Mouse (Mus musculus): ENCODE measurements around the gene Nr2c2ap. TPM values are rescaled to one million over a fixed set of nuclear protein-coding genes. Genes with fewer than 3 reads are reported as not detected.

The Nr2c2ap gene
- polyA plus RNA-seq, 1 experiment from 2014 or later: 30.4 TPM

DNA sequence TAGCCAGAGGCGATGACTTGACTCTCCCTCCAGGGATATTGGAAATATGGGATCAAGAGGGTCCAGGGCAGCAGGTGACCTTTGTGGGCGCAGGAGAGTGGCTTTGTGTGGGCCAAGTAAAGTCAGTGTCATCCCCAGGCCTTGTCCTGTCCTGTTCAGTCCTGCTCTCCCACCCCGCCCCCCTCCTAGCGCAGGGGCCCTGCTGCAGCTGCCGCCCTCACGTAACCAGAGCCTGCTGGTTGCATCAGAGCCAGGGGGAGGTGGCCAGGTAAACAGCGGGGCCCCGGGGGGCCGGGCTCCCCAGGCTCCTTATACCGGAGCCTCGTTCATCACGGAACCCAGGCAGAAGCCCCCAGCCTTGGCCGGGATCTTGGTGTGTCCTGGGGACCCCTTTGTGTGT is 19.0 kb downstream of the Nr2c2ap start:
- H3K4me2 ChIP-seq (replicated peaks): no peak overlapping the region
- H3K27me3 ChIP-seq: peaks cover 7% of the 10 kb centered on the region; the same call in 1 of the 2 replicates
- peaks cover 8% of the 10 kb centered on the region; the same call in 1 of the 2 replicates for H3K4me1 ChIP-seq (replicated peaks)
- H3K36me3 ChIP-seq: peaks cover 21% of the 10 kb centered on the region
- H3K27ac ChIP-seq: no peak overlapping the region
- H3K4me3 ChIP-seq (replicated peaks): no peak overlapping the region
- no peaks in the 10 kb centered on the region for H3K9me3 ChIP-seq
- 19% methylated on average over 13 of the region's 13 CpGs for WGBS
- H3K9ac ChIP-seq (replicated peaks): no peak overlapping the region; the same call in 1 of the 2 replicates
- ATAC-seq: no peak

DNA sequence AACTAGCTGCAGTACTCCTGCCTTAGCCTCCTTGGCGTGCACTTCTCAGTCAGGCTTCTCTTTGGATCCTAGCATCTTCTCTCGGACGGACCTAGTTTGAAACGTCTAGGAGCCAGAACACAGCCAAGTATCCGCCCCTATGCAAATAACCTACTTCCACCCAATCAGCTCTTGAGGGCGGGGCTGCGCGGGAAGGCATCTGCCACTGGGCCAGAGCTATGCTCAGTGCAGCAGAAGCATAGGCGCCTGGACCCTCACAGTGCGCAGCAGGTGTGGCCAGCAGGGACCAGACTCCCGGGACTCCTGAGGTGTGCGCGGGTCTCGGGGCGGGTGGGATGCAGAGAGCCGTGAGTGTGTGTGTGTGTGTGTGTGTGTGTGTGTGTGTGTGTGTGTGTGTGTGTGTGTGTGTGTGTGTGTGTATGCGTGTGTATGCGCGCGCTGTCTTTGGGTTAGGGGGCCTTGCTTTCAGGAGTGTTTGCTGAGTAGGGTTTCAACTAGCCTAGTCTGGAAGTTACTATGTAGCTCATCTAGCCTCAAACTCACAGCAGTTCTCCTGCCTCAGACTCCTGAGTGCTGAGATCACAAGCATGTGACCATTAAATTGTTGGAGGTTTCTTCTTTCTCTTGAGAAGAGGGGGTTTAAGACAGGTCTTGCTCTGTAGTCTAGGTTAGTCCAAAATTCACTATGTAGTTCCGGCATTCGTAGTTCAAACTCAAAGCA is 21.6 kb downstream of the Nr2c2ap start:
- ATAC-seq: peak; percentile 93
- Histone ChIP-seq H3K4me2 (replicated peaks) (peak overlapping the region; percentile 32), H3K36me3 (no peaks in the 10 kb centered on the region), H3K9me3 (no peaks in the 10 kb centered on the region), H3K27ac (no peak overlapping the region), H3K9ac (replicated peaks) (0 out of 2 replicates have a peak overlapping the region, but pooled peaks have one; percentile 4), H3K4me1 (replicated peaks) (peaks cover 8% of the 10 kb centered on the region; the same call in 1 of the 2 replicates), H3K27me3 (peaks cover 12% of the 10 kb centered on the region; the same call in 1 of the 2 replicates), H3K4me3 (replicated peaks) (no peak overlapping the region)
- WGBS: 20% methylated on average over 22 of the region's 22 CpGs

DNA sequence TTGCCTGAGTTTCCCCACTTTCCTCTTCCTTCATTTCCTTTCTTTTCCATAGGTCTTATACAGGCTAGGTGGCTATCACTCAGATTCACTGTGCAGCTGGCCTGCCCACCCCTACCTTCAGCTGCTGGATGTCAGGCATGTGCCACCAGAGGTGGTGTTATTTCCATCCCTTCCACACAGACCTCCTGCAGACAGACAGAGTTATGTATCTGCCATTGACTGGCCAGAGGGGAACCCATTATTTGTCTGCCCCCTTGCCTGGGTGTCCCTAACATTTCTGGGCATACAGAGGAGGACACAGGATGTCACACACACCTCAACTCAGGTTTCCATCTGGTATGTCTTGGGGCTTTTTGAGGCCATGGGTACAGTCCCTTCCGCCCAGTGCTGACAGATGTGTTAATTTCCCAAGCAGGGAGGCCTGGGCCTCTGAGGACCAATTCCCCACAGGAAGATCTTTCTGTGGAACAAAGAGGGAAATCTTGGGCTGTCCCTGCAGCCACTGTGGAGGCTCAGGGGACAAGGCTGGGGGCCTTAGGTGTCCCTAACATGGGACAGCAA is 26.2 kb downstream of the Nr2c2ap start:
- no peak for ATAC-seq
- no peak overlapping the region for H3K4me3 ChIP-seq (replicated peaks)
- WGBS: 92% methylated on average over 1 of the region's 1 CpGs

DNA sequence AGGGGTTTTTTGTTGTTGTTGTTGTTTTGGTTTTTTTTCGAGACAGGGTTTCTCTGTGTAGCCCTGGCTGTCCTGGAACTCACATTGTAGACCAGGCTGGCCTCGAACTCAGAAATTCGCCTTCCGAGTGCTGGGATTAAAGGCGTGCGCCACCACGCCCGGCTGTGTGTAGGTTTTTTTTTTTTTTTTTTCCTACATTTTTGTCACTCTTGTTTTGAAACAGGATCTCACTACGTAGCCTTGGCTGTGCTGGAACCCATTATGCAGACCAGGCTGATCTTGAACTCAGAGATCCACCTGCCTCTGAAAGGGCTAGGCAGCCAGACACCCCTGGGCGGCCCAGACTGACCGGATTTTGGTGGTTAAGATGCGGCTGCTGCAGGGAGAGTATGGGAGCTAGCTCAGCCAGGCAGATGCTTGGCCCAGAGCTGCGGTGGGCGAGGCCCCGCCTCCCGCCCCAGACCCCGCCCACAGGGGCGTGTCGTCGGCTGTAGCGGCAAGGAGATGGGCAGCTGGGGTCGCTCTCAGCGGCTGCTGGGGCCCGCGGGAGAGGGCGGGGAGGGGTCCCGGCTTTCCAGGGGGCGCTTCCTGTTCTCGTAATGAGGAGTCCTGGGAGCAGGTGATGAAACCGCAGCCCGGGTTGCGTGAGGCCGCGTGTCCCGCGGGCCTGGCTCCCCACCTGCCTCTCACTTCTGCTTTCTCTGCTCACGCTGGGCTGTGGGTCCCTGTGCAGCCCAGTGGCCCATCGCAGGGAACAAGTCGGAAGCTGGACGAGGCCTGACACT is 27.1 kb downstream of the Nr2c2ap start:
- peak overlapping the region; percentile 69 for H3K9ac ChIP-seq (replicated peaks)
- H3K4me2 ChIP-seq (replicated peaks): peak overlapping the region; percentile 72
- H3K27ac ChIP-seq: peak overlapping the region; percentile 39; the same call in 1 of the 2 replicates
- peak; percentile 95 for ATAC-seq
- 14% methylated on average over 39 of the region's 40 CpGs for WGBS
- peaks cover 8% of the 10 kb centered on the region; the same call in 1 of the 2 replicates for H3K27me3 ChIP-seq
- H3K36me3 ChIP-seq: no peaks in the 10 kb centered on the region
- peaks cover 5% of the 10 kb centered on the region for H3K4me1 ChIP-seq (replicated peaks)
- no peaks in the 10 kb centered on the region for H3K9me3 ChIP-seq
- peak overlapping the region; percentile 51 for H3K4me3 ChIP-seq (replicated peaks)

More for the DNA sequence above, 26.2 kb downstream of the Nr2c2ap start:
- Histone ChIP-seq H3K9ac (replicated peaks) (no peak overlapping the region), H3K27ac (no peak overlapping the region), H3K9me3 (no peaks in the 10 kb centered on the region), H3K27me3 (peaks cover 11% of the 10 kb centered on the region; the same call in 1 of the 2 replicates), H3K36me3 (no peaks in the 10 kb centered on the region), H3K4me2 (replicated peaks) (no peak overlapping the region), H3K4me1 (replicated peaks) (peaks cover 9% of the 10 kb centered on the region)

DNA sequence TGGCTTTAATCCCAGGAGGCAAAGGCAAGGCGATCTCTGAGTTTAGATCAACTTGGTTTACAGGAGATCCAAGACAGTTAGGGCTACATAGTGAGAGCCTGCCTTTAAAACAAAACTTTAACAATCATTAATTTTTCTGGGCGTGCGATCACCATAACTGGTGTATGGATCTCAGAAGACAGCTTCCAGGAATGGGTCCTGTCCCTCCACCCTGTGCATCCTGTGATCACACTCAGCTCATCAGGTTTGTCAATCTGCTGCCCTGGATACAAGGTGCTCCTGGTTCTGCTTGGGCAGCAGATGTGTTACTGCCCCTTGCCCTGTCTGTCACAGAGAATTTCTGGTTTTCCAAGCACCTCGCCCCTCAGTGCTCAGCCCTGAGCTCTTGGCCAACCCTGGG is 28.1 kb downstream of the Nr2c2ap start:
- no peak overlapping the region for H3K9ac ChIP-seq (replicated peaks)
- H3K27me3 ChIP-seq: peaks cover 10% of the 10 kb centered on the region; the same call in 1 of the 2 replicates
- H3K9me3 ChIP-seq: no peaks in the 10 kb centered on the region
- peaks cover 5% of the 10 kb centered on the region for H3K4me1 ChIP-seq (replicated peaks)
- H3K4me3 ChIP-seq (replicated peaks): no peak overlapping the region
- no peak for ATAC-seq
- peak overlapping the region; percentile 72; the same call in 1 of the 2 replicates for H3K4me2 ChIP-seq (replicated peaks)
- H3K36me3 ChIP-seq: no peaks in the 10 kb centered on the region
- H3K27ac ChIP-seq: no peak overlapping the region
- 92% methylated on average over 4 of the region's 4 CpGs for WGBS

DNA sequence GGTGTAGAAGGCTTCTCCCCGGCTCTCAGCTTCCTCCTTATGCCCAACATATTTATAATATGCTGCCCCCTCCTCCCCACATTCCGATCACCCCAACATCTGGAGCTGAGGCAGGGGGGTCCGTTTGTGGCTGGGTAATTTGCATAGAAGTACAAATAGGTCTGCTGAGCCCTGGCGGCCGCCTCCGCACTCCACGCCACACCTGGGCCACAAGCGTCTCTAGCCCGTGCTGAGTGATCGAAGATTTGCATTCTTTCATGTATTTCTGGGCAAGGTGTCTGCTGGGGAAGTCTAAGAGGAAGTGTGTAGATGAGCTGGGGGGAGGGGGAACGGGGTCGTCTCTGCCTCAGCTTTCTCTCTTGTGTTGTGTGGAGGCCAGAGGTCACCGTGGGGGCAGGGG is 28.9 kb downstream of the Nr2c2ap start:
- no peak for ATAC-seq
- Histone ChIP-seq H3K4me1 (replicated peaks) (peaks cover 5% of the 10 kb centered on the region), H3K27ac (no peak overlapping the region), H3K9me3 (no peaks in the 10 kb centered on the region), H3K4me2 (replicated peaks) (no peak overlapping the region), H3K9ac (replicated peaks) (no peak overlapping the region), H3K27me3 (peaks cover 14% of the 10 kb centered on the region), H3K36me3 (no peaks in the 10 kb centered on the region), H3K4me3 (replicated peaks) (no peak overlapping the region)
- 66% methylated on average over 13 of the region's 13 CpGs for WGBS

DNA sequence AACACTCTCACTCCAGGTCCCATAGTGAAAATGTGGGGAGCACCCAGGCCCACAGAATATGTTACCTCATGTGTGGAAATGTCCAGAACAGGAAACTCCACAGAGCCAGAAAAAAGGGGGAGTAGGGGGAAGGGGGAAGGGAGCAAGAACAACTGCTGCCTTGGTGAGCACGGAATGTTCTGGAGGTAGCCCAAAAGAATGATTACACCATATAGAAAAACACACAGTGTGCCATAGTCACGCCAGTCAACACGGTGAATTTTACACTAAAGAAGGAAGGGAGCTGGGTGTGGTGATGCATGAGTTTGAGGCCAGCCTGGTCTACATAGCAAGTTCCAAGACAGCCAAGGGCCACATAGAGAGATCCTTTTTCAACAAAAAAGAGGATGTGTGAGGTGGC is 32.2 kb downstream of the Nr2c2ap start:
- ATAC-seq: no peak
- Histone ChIP-seq H3K27ac (no peak overlapping the region), H3K36me3 (no peaks in the 10 kb centered on the region), H3K4me1 (replicated peaks) (peaks cover 10% of the 10 kb centered on the region), H3K9ac (replicated peaks) (no peak overlapping the region), H3K4me2 (replicated peaks) (no peak overlapping the region), H3K4me3 (replicated peaks) (no peak overlapping the region), H3K27me3 (peaks cover 28% of the 10 kb centered on the region), H3K9me3 (no peaks in the 10 kb centered on the region)
- WGBS: 89% methylated on average over 3 of the region's 3 CpGs

DNA sequence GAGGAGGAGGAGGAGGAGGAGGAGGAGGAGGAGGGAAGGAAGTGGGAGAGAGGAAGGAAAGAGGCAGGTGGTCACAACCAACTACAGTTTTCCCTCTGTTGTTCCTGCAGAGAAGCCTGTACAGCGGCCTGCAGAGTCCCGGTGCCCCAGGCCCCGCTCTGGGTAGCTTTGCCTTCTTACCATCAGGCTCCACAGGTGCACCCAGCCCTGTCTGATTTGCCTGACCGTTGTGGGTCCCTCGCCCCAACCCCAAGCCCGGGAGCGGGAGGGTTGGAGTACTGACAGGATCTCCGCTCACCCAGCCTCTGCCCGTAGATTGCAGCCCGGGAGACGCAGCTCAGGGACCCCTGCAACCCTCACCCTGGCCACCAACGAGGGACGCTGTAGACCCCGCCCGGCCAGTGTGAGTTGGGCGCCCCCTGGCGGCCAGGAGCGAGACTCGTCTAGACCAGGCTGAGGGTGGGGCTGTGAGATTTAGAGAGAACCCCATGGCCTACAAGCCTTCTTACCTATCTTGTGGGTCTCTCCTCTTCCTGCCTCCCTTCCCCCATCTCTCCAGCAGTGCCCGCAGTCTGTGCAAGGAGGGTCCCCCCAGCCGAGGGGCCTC is 35.5 kb downstream of the Nr2c2ap start:
- ATAC-seq: peak; percentile 91
- Histone ChIP-seq H3K27ac (no peak overlapping the region), H3K4me3 (replicated peaks) (peak overlapping the region; percentile 25), H3K4me1 (replicated peaks) (peaks cover 6% of the 10 kb centered on the region; the same call in 1 of the 2 replicates), H3K9me3 (no peaks in the 10 kb centered on the region), H3K36me3 (no peaks in the 10 kb centered on the region), H3K4me2 (replicated peaks) (peak overlapping the region; percentile 56), H3K27me3 (peaks cover 29% of the 10 kb centered on the region), H3K9ac (replicated peaks) (peak overlapping the region; percentile 36; the same call in 1 of the 2 replicates)
- whole genome bisulfite sequencing: 2% methylated on average over 21 of the region's 21 CpGs

DNA sequence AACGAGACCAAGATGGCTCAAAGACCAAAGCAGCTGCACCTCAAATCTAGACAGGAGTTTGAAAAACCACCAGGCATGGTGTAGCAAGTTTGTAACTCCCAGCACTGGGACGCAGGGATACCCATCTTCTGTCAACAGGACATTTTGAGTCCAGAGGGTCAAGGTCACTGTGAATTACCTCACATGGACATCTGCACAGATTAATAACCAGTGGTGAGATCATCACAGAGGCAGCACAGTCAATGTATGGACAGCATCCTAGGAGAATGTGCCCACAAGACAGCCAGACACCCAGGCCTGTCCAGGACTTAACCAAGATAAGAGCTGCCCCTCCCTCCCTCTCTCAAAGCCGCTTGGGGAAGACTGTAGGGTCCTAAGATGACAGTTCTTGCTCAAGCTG is 39.0 kb downstream of the Nr2c2ap start:
- ATAC-seq: no peak
- Histone ChIP-seq H3K36me3 (no peaks in the 10 kb centered on the region), H3K4me3 (replicated peaks) (no peak overlapping the region), H3K9ac (replicated peaks) (no peak overlapping the region), H3K9me3 (no peaks in the 10 kb centered on the region), H3K4me1 (replicated peaks) (peaks cover 27% of the 10 kb centered on the region), H3K27ac (no peak overlapping the region), H3K4me2 (replicated peaks) (no peak overlapping the region), H3K27me3 (peaks cover 19% of the 10 kb centered on the region)
- WGBS: 85% methylated on average over 3 of the region's 3 CpGs

DNA sequence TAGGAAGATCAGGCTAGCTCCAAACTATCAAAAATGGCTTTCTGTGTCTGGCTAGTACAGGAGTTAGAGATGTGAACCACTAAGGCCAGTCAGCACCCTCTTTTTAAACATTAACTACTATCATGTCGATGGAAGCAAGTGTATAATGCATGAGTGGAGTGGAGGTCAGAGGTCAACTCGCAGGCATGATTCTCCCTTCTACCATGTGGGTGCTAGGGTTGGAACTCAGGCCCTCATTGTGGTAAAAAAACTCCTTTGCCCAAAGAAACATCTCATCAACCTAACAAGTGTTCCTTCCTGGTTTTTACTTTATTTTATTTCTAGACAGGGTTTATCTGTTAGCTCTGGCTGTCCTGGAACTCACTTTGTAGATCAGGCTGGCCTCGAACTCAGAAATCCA is 39.6 kb downstream of the Nr2c2ap start:
- no peak overlapping the region for H3K4me2 ChIP-seq (replicated peaks)
- H3K27me3 ChIP-seq: peaks cover 12% of the 10 kb centered on the region
- no peak for ATAC-seq
- peaks cover 27% of the 10 kb centered on the region for H3K4me1 ChIP-seq (replicated peaks)
- no peak overlapping the region for H3K27ac ChIP-seq
- no peaks in the 10 kb centered on the region for H3K9me3 ChIP-seq
- H3K4me3 ChIP-seq (replicated peaks): no peak overlapping the region
- H3K36me3 ChIP-seq: no peaks in the 10 kb centered on the region
- no peak overlapping the region for H3K9ac ChIP-seq (replicated peaks)
- WGBS: 85% methylated on average over 3 of the region's 3 CpGs

DNA sequence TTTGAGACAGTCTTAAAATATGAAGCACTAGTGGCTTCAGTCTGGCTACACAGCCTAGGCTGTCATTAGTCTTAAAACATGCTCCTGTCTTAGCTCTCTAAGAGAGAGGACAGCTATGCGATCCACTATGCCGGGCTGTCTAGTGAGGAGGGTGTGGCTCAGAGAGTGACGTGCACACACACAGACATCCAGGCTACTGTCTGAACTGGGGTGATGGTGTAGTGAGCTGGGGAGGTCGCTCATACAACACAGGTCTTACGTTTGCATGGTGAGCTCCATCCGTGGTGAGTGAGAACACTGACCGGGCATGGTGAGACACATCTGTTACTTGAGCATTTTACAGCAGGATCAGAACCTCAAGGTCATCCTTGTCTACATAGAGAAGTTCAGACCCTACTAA is 40.1 kb downstream of the Nr2c2ap start:
- Histone ChIP-seq H3K36me3 (no peaks in the 10 kb centered on the region), H3K9ac (replicated peaks) (no peak overlapping the region), H3K4me2 (replicated peaks) (no peak overlapping the region), H3K4me1 (replicated peaks) (peaks cover 27% of the 10 kb centered on the region), H3K27me3 (peaks cover 8% of the 10 kb centered on the region), H3K4me3 (replicated peaks) (no peak overlapping the region), H3K27ac (no peak overlapping the region), H3K9me3 (no peaks in the 10 kb centered on the region)
- WGBS: 95% methylated on average over 7 of the region's 7 CpGs
- no peak for ATAC-seq

All from midbrain, embryonic 13.5 days (tissue).